Mouse (Mus musculus): Measurements from ENCODE around the gene Iars2.

Iars2 gene

GRCm38 (mm10) chr1:185331983-185332430 lies 2.8 kb upstream of the Iars2 start, which contains the start of gene Bpnt1:
TSS of gene Bpnt1 (plus strand) at chr1:185332149.
- DNase-seq (ENCODE audit: low read depth, low spot score) = peak; percentile 94

GRCm38 (mm10) chr1:185331364-185331763 lies 2.2 kb upstream of the Iars2 start:
- DNase-seq (ENCODE audit: low read depth, low spot score) = peak; percentile 39

GRCm38 (mm10) chr1:185329851-185330250 lies 655 bp upstream of the Iars2 start:
- DNase-seq (ENCODE audit: low read depth, low spot score) = peak; percentile 58

- peak; percentile 55 for DNase-seq (ENCODE audit: low read depth, low spot score)
These were observed 1.3 kb downstream of the Iars2 start for GRCm38 (mm10) chr1:185327754-185328345.

GRCm38 (mm10) chr1:185315846-185316568 lies 13.2 kb downstream of the Iars2 start:
- no peak for DNase-seq (ENCODE audit: low read depth, low spot score)

- DNase-seq (ENCODE audit: low read depth, low spot score) = no peak
These were observed 14.7 kb downstream of the Iars2 start for GRCm38 (mm10) chr1:185314546-185314945.

GRCm38 (mm10) chr1:185311949-185312348 lies 17.2 kb downstream of the Iars2 start:
- no peak for DNase-seq (ENCODE audit: low read depth, low spot score)

- DNase-seq (ENCODE audit: low read depth, low spot score) = no peak
These were observed 20.3 kb downstream of the Iars2 start for GRCm38 (mm10) chr1:185308908-185309307.

GRCm38 (mm10) chr1:185308334-185308733 lies 20.9 kb downstream of the Iars2 start:
- DNase-seq (ENCODE audit: low read depth, low spot score) = no peak

- no peak for DNase-seq (ENCODE audit: low read depth, low spot score)
These were observed 21.6 kb downstream of the Iars2 start for GRCm38 (mm10) chr1:185307645-185308044.

- DNase-seq (ENCODE audit: low read depth, low spot score) = no peak
These were observed 22.4 kb downstream of the Iars2 start for GRCm38 (mm10) chr1:185306836-185307235.

- no peak for DNase-seq (ENCODE audit: low read depth, low spot score)
These were observed 26.4 kb downstream of the Iars2 start for GRCm38 (mm10) chr1:185302816-185303215.

GRCm38 (mm10) chr1:185298496-185298895 lies 30.7 kb downstream of the Iars2 start:
- DNase-seq (ENCODE audit: low read depth, low spot score) = no peak

GRCm38 (mm10) chr1:185296850-185297249 lies 32.3 kb downstream of the Iars2 start:
- no peak for DNase-seq (ENCODE audit: low read depth, low spot score)

GRCm38 (mm10) chr1:185292646-185293360 lies 36.4 kb downstream of the Iars2 start:
- no peak for DNase-seq (ENCODE audit: low read depth, low spot score)

- no peak for DNase-seq (ENCODE audit: low read depth, low spot score)
These were observed 37.9 kb downstream of the Iars2 start for GRCm38 (mm10) chr1:185291336-185291735.

- no peak for DNase-seq (ENCODE audit: low read depth, low spot score)
These were observed 40.0 kb downstream of the Iars2 start for GRCm38 (mm10) chr1:185289231-185289630.

- no peak for DNase-seq (ENCODE audit: low read depth, low spot score)
These were observed 42.1 kb downstream of the Iars2 start for GRCm38 (mm10) chr1:185287066-185287465.

GRCm38 (mm10) chr1:185285171-185285570 lies 44.0 kb downstream of the Iars2 start:
- no peak for DNase-seq (ENCODE audit: low read depth, low spot score)

- DNase-seq (ENCODE audit: low read depth, low spot score) = no peak
These were observed 44.5 kb downstream of the Iars2 start for GRCm38 (mm10) chr1:185284740-185285139.

- no peak for DNase-seq (ENCODE audit: low read depth, low spot score)
These were observed 45.9 kb downstream of the Iars2 start for GRCm38 (mm10) chr1:185283247-185283646.

- no peak for DNase-seq (ENCODE audit: low read depth, low spot score)
These were observed 46.4 kb downstream of the Iars2 start for GRCm38 (mm10) chr1:185282846-185283245.

Data from A20 (cell line).